Mouse (Mus musculus) 3134 (cell line): ENCODE data around the gene BC017158.
"Not testable (repeated sequence)": the region's sequence is repeated elsewhere in the genome, so short reads cannot be mapped to it uniquely, and the experiment has no call there.

Experiments used
- DNase-seq: peaks from one replicate; pipeline ENCODE4 v3.0.0-alpha.2; 2011; ENCODE audit warnings: low spot score; ENCODE audit not compliant: insufficient read length; ENCODE audit errors: extremely low read depth

Gene BC017158

GRCm38 (mm10) chr7:128297617-128298480 is at the start of gene BC017158:
BC017158 (minus strand) TSS chr7:128298170.
- peak; percentile 71 for DNase-seq

- no peak for DNase-seq
Observed at GRCm38 (mm10) chr7:128346991-128347390, 49.0 kb upstream of the BC017158 start.

- DNase-seq, result no peak
Observed at GRCm38 (mm10) chr7:128346522-128346921, 48.6 kb upstream of the BC017158 start.

GRCm38 (mm10) chr7:128345691-128346090 is 47.7 kb upstream of the BC017158 start:
- DNase-seq, result no peak

GRCm38 (mm10) chr7:128344928-128345653 is 47.1 kb upstream of the BC017158 start:
- DNase-seq, result peak; percentile 47

- no peak for DNase-seq
Observed at GRCm38 (mm10) chr7:128344488-128344887, 46.5 kb upstream of the BC017158 start.

GRCm38 (mm10) chr7:128342691-128343090 is 44.7 kb upstream of the BC017158 start:
- not testable (repeated sequence) for DNase-seq

GRCm38 (mm10) chr7:128340321-128340720 is 42.4 kb upstream of the BC017158 start:
- not testable (repeated sequence) for DNase-seq

GRCm38 (mm10) chr7:128332896-128333295 is 34.9 kb upstream of the BC017158 start:
- DNase-seq, result no peak

GRCm38 (mm10) chr7:128330981-128331380 is 33.0 kb upstream of the BC017158 start:
- no peak for DNase-seq

- DNase-seq, result no peak
Observed at GRCm38 (mm10) chr7:128324977-128325376, 27.0 kb upstream of the BC017158 start.

GRCm38 (mm10) chr7:128321260-128321659 is 23.3 kb upstream of the BC017158 start:
- DNase-seq, result no peak

- peak; percentile 75 for DNase-seq
Observed at GRCm38 (mm10) chr7:128320219-128320816, 22.3 kb upstream of the BC017158 start.

- DNase-seq, result peak; percentile 87
Observed at GRCm38 (mm10) chr7:128319140-128319539, 21.2 kb upstream of the BC017158 start.

GRCm38 (mm10) chr7:128317011-128317410 is 19.0 kb upstream of the BC017158 start:
- no peak for DNase-seq

GRCm38 (mm10) chr7:128314491-128314890 is 16.5 kb upstream of the BC017158 start:
- no peak for DNase-seq

GRCm38 (mm10) chr7:128313601-128314000 is 15.6 kb upstream of the BC017158 start:
- no peak for DNase-seq

- no peak for DNase-seq
Observed at GRCm38 (mm10) chr7:128312375-128313059, 14.5 kb upstream of the BC017158 start.

GRCm38 (mm10) chr7:128311811-128312210 is 13.8 kb upstream of the BC017158 start:
- no peak for DNase-seq

- DNase-seq, result no peak
Observed at GRCm38 (mm10) chr7:128311263-128311662, 13.3 kb upstream of the BC017158 start.

- DNase-seq, result peak; percentile 58
Observed at GRCm38 (mm10) chr7:128310229-128310688, 12.3 kb upstream of the BC017158 start.
